Mouse (Mus musculus) NIH3T3 (cell line): ENCODE data around the gene Fmo5.

ENCODE experiments used
- DNase-seq: peaks from one replicate; pipeline ENCODE4 v3.0.0-alpha.2; 2012; ENCODE audit warnings: low read depth

Gene Fmo5

DNA sequence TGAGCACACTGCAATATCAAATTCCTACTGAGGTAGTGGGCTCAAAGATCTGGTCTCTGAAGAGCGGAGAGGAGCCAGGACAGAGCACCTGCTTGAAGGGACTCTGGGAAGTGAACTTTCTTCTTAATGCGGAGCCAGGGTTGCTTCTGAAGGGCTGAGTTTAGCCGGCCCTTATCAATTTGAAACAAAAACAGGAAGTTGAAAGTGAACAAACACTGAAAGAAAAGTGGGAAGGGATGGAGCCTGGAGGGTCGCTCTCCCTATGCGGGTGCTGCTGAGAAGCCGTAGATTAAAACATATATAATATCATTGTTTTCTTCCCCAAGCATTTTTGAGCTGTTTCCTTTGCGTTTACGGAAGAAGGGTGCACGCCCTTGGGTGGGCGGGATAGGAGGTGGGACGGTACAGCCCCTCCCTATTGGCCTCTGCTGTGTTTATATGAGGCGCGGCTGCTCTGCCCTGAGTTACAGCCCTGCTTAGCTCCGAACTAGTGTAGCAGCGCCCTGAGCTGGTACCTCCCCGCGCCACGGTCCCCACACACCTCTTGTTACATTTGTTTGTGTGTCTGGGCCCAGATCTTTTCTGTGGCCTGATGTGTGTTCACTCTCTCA lies at the start of gene Fmo5:
Gene Fmo5 (plus strand): TSS at position 414 of the 611 bp plus-strand sequence.
- no peak for DNase-seq

DNA sequence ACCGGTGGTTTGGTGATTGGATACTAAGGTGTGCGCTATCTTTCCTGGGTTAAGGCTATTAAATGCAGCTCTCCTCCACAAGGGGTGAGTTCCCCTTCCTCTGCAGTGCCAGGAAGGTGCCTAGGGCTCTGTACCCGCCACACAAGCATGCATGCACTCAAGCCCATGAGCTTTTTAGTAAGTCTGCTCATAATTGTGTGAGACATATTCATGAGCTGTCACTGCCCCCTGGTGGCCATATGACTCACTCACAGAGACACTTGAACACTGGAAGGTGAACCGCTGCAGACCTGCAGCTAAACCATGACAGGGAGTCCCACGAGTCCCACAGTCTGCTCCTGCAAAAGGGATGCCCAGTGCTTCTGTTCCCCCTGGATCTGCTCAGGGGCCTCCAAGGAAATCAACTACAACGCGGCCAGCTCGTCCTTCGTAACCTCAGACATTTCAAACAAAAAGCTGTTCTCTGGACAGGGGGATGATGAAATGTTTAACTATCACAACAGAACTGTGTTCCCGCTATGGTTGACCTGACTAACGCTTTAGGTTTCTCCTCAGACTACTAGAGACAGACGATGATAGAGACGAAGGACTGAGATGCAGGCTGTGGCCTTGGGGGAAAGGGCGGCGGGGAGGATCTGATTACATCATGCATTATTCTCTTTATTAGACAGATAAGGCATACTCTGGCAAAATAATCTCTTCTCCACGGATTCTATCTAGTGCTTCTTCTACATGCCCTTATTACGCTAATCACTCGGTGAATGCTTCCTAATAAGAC lies 43.0 kb upstream of the Fmo5 start:
- DNase-seq, result peak; percentile 92

DNA sequence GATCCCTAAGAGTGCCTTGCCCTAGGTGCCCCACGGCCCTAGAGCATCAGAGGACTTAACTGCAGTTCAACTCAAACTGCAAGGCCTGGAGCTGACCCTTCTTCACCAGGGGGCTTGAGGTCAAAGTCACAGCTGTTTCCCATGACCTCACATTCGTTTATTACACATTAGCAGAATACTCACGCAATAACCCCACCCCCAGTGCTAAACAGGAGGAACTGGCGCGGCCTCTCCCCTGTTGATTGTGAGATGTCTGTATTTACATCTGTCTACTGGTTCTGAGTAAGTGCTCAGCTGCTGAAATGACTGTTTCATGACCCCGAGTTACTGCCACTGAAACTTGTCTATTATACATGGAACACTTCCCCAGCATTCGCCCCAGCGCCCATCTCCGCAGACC lies 40.9 kb upstream of the Fmo5 start:
- DNase-seq, result no peak

DNA sequence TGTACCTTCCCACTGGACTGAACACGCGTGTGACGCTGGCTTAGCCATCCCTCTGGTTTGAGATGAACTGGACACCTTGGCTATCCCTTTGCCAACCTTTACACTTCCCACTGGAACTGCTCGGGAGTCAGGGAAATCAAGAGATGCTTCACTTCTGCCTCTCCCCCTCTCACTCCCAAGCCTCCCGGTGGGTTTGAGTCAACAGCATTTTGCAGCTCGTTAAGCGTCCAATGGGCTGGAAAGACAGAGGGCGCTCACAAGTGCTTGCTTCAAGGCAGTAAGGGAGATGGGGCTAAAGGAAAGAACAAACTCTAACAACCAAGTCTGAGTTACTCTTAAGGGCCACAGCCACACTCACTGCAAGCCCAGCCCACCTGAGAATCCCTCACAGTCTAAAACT lies 37.9 kb upstream of the Fmo5 start:
- DNase-seq, result no peak

DNA sequence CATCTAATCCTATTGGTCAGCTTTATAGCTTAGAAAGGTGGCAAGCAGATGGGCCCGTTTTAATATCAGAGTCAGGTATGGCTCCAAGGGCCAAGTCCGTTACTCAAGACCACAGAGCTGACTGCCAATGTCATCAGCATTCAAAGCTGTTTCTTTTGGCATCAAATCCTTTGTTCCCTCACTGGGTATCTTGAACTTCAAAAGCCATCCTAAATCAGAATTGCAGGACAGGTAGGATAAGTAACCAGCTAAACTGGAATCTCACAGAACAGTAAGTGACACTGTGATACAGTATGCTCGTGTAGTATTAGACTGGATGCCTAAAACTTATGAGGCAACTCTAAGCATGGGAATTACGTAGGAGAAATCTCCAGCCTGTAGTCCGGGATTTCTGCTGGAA lies 35.5 kb upstream of the Fmo5 start:
- DNase-seq, result no peak

DNA sequence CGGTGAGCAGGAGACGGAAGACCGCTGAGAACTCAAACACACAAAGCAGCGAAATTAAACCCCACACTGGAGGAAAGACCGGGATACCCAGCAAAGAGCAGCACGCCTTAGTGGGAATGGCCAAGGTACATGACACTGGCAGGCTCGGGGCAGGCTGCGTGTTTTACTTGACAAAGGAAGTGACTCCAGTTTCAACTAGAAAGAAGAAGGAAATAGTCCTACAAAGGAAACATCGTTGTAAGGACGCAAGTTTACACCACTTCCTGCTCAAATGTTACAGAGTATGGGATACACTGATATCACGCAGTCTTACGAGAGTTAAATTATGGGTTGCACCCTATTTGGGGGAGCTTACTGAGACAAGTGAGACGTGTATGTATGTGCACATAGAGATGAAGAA lies 34.5 kb upstream of the Fmo5 start:
- no peak for DNase-seq

DNA sequence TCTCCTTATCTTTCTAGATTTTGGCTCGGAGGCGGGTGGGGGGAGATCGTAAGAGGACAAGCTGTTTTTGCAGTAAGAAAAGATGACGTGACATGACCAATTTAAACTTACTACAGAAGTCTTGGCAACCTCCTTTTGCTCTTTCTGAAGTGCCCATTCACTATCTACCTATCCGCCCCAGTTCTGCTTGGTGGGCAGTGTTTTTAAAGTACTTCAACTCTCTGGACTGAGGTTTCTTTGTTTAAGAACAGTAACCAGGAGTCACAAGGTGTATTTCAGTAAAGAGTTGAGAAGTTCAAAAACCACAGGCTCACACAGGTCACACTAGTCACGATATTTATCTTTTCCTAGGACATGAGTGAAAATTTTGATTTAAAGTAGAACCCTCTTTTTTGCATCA lies 33.5 kb upstream of the Fmo5 start:
- no peak for DNase-seq

DNA sequence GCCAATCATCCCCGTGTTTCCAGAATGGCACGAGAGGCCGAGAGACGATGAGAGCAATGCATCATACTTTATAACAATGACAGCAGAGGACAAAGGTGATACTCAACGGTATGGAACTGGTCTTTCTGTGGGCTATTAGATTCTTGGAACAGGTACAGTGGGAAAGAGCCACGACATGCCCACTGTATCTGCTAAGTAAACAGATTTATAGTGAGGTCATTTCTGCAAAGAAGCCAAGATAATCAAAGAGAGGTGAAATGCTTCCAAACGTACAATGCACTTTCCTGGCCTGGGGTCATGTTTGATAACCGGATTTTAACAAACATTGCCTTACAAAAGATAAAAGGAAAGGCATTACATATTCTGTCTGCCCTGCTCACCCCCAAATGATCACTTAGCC lies 31.8 kb upstream of the Fmo5 start:
- DNase-seq, result no peak

DNA sequence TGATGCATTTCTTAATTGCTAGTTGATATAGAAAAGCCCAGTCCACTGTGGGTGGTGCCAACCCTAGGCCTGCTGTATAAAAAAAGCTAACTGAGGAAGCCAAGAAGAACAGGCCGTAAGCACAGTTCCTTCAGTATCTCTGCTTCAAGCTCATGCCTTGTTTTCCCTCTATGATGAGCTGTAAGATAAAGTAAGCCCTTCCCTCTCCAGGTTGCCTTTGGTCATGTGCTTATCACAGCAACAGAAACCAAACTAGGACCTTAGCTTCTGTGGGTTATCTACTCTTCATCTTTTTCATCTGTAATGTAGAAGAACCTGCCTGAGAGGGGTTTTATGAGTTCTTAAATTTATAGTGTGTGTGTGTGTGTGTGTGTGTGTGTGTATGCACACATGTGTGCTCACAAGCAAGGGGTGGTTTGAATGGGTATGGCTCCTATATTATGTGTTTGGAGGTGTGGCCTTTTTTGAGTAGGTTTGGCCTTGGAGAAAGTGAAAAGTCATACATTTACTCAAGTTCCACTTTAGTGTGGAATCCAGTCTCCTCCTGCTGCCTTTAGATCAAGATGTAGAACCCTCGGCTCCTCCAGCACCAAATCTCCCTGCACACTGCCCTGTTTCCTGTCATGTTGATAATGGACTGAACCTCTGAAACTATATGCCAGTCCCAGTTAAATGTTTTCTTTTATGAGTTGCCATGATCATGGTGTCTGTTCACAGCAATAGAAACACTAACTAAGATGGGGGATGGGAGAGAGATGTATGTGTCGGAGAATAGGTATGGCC lies 28.4 kb upstream of the Fmo5 start:
- DNase-seq, result no peak

DNA sequence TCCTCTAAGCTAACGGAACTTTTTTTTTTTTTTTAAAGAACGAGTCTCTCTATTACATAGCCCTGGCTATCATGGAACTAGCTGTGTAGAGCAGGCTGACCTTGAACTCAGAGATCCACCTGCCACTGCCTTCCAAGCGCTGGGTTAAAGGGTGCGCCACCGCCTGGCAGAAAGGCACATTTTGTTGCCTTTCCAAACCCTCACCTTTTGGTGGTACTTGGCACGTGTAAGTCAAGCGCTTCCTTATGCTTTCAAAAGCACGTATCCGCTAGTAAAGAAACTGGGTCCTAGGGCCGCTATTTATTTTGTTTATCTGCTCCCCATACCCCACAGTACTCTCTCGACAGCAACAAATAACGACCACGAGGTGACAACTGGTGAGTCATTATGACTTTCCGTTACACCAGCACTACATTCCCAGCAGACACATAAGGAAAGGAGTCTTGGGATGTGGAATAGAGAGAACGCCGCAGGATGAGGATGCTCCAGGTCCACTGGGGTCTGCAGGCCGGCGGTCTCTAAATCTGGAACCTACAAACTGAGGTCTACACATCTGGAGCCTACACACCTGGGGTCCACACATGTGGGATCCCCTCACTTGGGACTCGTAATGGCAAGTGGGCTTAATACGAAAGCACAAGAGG lies 19.3 kb upstream of the Fmo5 start:
- DNase-seq, result peak; percentile 40

DNA sequence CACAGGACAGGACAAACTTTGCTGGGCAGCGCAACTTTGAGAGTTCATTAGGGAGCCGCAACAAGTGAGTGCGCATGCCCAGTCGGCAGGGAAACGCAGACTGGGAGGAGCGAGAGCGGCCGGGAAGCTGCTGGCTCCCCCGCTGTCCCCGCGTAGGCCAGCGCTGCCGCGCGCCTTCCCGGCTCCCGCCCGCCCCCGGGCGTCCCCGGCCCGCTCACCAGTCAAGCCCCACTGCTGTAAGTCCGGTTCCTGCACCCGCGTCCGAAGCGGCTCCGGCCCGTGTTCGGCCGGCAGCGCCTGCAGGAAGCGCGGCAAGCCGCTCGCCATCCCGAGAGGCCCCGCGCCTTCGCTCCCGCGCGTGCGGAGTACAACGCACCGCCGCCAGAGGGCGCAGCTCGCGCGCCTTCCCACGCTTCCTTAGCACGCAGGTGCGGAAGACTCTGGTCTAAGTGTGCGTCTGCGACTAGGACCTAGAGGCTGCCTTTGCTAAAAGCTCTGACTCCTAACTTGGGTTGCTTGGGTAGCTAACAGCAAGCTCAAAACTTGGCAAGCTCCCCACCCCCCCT lies 18.7 kb upstream of the Fmo5 start, which contains the start of gene Chd1l:
Gene Chd1l (minus strand): TSS at position 359 of the 566 bp plus-strand sequence.
- DNase-seq, result peak; percentile 96

DNA sequence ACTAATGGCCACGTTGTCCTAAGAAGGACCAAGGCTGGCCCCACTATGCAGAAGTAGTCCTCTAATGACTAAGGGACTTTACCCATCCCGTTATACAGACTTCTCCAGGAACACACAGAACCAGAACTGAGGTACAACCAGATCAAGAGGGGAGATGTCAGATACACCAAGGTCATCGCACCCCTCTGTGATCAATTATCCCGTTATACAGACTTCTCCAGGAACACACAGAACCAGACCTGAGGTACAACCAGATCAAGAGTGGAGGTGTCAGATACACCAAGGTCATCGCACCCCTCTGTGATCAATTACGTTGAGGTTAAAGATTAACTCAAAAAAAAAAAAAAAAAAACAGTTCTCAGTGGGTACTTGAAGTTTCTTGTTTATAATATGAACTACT lies 17.6 kb upstream of the Fmo5 start:
- no peak for DNase-seq

DNA sequence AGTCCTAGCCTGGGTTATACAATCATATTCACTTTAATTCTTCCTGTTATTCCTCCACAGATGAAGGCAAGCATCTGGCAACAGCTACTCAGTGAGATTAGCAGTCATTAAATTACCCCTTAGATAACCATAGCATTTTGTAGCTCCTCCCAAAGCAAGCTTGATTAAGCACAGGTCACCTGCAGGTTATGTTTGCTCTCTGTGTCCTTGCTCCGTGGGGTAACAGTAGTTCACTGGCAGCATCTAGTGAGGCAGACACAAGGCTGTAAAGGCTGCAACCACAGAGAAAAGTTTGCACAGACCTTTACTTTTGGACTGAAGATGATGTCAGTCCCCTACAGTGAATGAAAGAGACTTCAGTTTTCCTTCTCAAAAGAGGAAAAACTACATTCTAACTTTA lies 13.4 kb upstream of the Fmo5 start:
- DNase-seq, result no peak

DNA sequence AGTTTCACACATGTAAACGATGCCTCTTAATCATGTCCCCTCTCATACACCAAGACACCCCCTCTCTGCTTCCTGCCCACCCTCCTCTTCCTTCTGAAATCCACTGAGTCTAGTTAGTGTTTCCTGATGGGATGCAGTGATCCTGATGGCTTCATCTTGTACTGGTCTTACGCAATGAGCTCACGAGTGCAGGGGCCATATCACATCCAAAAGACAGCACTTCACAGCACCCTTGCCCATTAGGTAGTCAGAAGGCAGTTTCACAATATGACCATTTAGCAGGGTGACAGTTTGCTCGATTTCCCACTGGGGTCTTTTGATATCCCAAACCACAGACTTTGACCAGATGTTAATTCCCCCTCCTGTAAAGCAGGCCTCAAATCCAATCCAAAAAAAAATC lies 12.7 kb upstream of the Fmo5 start:
- no peak for DNase-seq

DNA sequence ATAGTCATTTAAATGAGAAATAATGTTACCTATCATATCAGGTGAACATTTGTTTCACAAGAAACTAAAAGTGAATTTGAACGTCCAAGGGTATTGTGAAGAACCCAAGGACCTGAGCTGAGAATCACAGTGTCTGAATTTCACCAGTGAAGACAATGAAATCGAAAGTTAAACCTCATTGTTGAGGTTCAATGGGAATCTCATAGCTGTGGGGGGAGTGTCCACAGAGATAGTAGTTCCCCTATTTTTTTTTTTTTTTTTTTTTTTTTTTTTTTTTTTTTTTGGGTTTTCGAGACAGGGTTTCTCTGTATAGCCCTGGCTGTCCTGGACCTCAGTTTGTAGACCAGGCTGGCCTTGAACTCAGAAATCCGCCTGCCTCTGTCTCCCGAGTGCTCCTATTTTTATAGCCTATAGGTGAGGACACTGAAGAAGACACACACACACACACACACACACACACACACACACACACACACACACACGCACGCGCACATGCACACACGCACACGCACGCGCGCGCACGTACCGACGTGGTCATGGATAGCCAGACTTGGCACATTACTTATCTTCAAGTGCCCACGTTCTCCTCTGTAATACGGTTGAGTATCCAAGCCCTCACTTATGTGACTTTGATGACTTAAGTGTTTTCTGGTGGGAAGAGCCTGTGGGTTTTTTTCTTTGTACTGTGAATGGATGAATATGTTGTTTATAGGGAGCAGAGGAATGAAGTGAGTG lies 11.3 kb upstream of the Fmo5 start:
- no peak for DNase-seq

DNA sequence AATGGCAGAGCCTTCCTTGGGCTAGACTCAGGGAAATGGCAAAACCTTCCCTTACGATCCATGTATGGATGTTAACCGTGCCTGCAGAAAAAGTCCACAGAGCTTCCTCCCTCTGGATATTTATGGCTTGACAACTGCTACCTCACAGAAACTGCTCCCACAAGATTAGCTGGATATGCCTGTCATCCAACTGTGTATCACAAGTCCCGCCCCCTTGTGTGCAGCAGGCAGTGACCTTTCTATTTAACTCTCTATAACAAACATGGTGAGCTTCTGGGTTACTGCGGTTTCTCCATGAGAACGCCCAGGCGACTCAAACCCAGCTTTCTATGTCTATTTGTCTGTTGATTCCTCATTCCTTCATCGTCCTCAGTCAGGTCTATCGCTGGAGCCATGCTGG lies 10.7 kb upstream of the Fmo5 start:
- no peak for DNase-seq

DNA sequence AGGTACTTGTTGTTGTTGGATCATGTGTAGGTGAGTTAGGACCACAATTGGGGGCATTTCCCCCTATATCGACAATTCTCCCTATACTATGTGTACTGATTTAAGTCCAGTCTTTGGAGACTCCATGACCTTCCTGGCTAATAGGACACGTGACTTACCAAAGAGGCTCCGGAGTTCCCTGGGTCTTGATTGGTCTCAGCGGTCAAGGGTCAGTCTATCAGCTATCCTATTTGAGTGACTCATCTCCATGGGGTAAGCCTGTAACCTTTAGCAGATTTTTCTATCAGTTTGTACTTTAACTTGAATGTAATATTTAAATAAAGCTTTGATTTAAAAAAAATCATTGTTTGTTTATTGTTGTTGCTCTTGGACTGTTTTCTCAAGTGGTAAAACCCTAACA lies 7.9 kb upstream of the Fmo5 start:
- DNase-seq, result no peak

DNA sequence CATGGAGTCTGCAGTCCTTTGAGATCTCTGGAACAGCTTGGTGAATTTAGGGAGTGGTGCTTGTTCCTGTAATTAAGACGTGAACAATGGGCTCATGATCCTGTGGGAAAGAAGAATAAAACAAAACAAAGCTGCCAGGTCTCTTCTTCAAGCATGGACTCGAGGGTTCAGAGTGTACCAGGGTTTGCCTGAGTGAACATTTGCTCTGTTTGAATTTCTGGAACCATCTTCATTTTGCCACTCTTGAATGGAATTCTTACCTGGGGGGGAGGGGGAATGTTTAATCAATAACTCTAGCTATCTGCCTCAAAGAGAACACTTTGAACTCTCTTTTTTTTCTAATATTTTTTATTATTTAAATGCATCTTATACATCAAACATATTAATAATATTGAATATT lies 4.0 kb upstream of the Fmo5 start:
- DNase-seq, result no peak

DNA sequence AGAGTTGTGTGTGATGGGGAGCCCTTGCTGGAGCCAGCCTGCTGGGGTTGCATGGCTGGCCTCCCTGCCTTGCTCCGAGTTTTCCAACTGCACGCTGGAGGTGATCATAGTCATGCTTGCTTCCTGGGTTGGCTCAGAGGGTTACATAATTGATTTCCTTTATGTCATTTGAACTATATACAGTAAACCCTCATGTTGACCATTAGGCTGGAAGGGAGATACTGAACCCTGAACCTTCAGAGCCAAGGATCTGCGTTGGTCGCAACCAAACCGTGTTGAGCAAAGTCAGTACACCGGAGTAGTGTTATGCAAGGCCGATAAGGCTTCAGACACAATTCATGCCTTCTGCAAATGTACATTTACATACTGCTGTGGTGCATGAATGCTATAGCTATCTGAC lies 711 bp upstream of the Fmo5 start:
- no peak for DNase-seq

DNA sequence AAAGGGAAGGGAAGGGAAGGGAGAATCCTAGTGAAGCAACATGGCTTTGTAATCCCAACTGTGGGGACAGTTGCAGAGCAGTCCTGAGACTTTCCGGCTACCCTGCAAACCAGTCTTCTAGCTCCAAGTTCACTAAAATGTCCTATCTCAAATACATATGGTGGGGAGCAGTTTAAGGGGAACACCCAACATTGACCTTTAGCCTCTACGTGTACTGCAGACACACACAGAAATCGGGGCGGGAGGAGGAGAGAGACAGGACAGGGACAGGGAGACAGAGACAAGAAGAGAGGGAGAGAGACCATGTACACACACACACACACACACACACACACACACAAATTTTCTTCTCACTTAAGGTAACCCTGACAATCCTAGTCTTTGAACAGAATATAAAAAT lies 1.3 kb downstream of the Fmo5 start:
- DNase-seq, result no peak

DNA sequence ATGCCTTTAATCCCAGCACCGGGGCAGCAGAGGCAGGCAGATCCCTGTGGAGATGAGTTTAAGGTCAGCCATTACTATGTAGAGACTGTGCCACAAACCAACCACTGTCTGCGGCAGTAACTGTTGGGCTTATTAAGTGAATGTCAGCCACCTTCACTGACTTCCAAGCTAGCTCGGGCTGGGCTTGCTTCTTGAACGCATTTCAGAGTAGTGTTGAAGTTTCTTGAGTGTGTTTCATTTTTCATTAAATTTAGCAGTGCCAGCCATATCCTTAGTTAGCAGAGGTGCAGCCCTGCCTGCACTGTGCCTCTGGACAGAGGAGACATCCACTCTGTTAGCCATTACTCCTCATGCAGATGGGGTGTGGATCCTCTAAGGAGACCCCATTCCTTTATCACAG lies 2.1 kb downstream of the Fmo5 start:
- DNase-seq, result no peak
